Mouse (Mus musculus) heart, adult 8-10 months (tissue): Measurements from ENCODE around the gene Cog7. TPM values are rescaled to one million over a fixed set of nuclear protein-coding genes. Genes with fewer than 3 reads are reported as not detected.
A peak's percentile ranks its signal among the peaks of the same experiment; 100 is the strongest.

ENCODE experiments used
- DNase-seq: peaks from one replicate; pipeline ENCODE4 v3.0.0; 2022; ENCODE audit warnings: low spot score
- total RNA-seq, 4 experiments: library from RNA; stranded (reverse); gene quantifications; 2 replicates each; pipeline ENCODE4 v1.2.4; 2022

The Cog7 gene
- total RNA-seq, 4 experiments from 2014 or later, result 19.1 to 20.6 (median 20.1) TPM

DNA sequence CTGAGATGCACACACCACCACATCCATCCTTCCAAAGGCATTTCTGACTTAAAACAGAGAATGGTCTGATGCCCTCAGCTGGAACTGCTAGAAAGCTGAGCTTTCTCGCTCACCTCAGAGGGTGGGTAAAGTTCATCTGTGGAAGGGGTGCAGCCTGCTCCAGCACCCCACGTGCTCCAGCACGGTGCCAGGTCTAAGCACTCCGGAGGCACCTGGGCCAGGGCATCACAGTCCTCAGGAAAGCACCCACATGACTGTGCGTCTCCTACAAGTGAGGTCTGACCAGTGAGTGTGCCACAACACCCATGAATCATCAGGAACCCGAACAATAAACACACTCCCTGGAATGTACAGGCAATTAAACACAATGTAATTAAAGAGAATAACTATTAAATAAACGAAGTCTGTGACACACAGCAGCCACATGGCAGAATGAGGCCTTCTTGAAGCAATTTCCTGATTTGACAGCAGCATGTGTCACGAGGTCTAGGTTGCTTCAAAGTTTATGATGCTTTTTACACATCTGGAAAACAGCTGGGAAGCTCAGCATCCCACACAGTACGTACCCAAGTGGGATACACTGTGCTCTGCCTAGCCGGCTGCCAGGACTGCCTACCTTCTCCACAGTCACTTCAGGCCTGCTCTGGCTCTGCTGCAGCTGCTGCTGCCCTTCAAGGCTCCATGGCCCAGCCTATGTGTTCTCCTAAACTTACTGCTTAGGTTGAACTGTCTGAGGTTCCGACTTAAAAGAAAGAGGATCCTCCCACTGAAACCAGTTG lies 26.4 kb downstream of the Cog7 start:
- no peak for DNase-seq

DNA sequence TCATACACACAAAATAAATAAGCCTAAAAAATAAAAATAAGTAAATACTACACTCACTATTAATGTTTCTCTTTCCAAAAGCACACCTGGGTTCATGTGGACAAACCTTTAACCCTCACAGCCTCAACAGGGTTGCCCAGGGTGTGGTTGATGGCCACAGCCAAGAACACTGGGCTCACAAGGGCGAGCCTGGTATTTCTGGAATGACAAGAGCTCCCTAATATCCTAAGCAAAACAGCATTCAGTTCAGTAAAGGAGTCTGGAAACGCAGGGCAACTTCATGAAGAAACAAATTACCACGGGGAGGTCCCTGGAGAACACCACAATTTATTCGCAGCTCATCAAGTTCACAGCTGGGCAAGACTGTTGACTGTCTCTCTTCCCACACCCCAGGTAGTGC lies 34.0 kb downstream of the Cog7 start:
- DNase-seq, result no peak

DNA sequence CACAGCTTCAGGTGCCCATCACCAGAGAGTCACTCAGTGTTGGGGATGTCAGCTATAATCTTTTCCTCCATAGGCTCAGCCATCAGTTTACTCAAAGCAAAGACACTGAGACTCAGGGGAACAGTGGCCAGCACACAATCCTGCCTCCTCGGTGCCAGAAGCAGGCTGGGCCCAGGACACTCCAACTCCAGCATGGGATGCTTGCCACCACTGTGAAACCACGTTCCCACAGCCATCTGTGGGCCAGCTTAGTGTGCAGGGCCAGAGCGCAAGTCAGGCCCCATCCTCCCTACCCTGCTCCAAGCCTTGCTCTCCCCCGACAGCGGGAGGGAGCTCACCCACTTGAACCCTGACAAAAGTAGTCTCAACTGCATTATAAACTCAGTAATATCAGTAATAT lies 35.3 kb downstream of the Cog7 start:
- no peak for DNase-seq

DNA sequence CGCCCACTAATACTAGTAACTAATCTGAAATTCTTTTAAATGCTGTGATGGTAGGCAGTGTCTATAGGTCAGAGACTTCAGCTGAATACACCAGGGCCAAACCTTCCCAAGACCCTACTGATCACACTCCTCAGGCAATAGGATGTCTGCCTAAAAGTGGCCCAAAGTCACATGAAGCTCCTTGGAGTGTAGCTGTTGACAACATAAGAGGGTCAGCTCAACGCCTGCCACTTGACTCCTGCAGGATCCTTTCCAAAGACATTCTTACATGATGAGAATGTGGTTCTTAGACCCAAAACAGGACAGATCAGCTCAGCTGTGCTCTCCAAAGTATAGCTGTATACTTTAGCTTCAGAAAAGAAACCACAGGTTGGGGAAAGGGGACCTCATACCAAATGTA lies 39.1 kb downstream of the Cog7 start:
- DNase-seq, result no peak

DNA sequence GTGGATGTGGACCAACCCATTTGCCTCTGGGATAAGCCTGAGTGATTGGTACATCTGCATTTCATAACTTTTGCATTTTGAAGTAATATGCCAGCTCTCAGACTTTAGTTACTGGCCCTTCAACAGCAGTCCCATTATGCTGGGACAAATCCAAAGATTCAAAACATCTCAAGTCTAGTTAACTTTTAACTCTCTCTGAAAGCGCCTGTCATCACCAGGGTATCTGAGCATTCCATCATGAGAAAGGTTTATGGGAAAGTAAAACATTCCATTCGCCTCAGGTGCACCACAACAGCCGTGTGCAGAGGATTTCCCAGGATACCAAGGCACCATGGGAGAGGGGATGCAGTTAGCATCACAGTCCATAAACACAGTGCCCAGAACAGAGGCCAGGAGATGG lies 39.9 kb downstream of the Cog7 start:
- no peak for DNase-seq

DNA sequence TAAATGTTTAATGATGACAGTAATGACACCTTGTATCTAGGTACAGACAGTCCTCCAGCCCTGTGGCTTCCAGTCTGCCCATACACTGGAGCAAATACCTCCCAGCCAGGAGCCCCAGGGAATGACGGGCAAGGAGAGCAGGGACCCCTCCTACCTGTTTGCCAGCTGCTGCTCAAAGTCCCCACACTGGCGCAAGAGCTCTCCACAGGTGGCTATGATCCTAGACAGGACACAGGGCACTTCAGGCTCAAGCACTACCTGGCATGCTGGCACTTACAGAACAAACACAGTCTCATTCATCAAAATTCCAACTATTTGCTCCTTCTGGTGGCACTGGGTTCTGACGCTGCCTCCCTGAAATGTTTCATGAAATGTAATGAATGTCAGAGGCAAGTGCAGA lies 40.5 kb downstream of the Cog7 start:
- DNase-seq, result no peak

DNA sequence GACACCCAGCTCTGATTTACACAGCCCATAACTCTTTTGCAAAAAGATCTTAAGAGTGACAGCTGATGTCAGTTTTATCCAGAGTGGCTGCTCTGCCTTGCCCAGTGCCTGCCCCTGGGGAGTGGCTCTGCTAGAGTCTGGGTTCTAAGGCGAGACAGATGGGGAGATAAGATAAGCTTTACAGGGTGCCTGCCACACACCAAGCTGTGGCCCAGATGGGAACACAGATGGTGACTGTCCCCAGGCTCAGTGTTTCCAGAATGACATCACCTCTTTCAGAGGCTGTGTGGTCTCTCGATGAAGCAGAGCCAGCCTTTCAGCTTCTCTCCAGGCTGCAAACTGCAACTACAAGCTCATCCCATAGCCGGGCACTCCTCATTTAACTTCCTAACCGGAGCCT lies 41.8 kb downstream of the Cog7 start:
- no peak for DNase-seq

DNA sequence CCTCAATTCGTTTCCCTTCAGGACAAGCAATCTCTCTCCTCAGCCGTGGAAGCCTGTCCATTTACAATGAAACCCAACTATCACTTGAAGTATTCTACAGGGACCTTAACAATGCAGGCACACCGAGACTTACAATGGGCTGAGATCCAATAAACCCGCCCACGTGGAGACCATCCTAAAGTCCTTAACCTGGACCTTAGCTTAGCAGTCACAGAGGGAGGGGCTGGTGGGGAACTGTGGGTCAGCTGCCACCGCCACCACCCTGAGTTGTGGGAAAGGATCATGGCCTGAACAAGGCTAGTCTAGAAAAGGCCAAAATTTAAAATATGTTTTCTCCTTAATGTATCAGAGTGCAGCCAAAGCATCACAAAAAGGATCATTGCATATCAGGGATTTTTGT lies 42.3 kb downstream of the Cog7 start:
- DNase-seq, result no peak

DNA sequence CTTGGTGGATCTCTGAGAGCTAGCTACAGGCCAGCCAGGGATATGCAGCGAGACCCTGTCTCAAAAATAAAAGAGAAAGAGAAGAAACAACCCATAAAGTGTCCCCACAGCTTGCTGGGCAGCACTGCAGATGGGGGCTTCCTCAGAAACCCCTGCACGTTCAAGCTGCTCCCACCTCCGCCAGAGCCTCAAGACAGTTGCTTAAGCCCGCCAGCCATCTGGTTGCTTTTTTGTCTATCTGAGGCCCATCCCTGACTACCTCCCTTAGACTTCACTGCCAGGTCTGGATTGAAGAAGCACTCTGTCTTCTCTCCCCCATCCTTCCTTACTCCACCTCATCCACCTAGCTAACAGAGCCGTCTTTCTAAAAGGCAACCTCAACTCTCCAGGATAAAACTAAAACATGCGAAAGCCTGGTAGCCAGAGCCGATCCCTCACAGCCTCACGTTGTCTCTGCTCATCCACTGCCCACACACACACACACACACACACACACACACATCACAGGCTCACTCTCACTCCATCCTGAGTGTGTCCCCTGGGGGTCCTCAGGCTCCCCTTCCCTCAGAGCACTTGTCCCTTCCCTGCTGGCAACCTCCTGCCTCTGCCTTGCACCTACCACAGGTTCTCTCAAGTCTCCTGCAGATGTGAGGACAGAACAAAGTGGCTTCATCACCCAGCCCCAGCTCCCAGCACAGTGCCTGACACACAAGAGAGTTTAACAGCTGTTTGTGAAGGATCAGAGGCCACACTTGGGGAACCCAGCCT lies 43.2 kb downstream of the Cog7 start:
- DNase-seq, result no peak

DNA sequence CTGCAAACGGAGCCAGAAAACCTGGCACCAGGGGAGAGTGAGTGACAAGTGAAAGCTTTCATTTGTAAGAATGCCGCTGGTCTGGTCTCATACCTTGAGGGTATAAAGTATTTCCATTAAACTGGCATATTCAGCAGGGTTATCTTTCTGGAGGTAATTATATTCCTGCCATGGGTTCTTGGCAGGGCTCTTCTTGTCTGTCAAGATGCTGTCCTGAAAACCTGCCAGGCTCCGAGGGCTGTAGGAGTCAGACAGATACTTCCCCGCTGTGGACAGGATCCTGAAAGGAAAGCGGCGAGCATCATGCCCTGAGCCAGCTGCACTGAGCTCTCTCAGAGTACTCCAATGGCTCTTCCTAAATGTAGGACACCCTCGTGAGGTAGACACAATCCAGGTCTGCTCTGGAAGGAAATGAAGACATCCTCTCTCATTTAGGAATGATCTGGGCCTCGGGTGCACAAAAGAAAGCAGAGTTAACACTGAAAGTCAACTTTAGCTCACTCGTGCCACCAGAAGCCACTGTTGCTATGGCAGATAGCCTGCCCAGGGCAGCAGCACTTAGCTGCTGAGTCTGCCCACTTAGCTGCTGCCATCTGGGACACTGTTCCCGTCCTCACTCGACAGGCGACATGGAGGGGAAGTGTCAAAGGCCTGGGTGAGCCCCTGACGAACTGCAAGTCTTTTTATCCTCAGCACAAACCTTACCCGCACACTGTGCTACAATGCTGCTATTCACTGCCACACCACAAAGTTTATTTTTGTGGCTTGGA lies 44.5 kb downstream of the Cog7 start:
- no peak for DNase-seq

DNA sequence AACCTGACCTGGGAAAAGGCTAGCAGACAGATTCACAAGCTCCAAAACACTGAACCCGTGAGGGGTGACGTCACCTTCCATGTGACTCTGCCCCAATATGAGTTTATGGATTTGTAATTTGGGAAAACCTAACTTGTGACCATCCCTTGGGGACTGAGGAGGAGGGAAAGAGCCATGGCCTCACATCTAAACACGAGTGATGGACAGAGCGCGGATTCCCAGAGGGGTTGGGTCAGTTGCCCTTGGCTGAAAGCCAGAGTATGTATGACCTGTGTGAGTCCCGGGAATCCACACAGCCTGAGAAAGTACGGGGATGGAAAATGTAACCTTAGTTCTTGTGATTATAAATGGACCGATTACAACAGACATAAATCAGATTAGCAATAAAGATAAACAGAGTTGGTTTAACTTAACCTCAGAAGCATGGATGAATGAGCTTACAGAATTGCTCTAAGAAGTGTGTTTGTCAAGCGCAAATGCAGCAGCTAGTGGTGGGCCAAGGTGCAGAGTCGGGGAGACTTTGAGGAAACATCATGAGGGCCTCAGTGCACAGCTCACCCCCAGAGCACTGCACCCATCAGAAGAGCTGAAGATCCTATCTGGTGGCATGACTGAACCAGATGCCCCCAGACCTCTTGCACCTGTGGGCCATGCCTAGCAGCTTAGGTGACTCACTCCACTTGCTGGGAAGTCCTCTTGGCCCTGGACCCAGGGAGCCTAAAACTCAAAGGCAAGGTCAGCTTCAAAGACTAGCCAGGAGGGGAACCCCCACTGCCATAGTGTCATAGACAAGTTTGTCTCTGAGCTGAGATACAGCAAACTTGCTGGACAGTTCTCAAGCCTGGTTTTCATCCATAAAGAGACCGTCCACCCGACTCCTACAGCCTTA lies 45.4 kb downstream of the Cog7 start:
- DNase-seq, result peak; percentile 67

DNA sequence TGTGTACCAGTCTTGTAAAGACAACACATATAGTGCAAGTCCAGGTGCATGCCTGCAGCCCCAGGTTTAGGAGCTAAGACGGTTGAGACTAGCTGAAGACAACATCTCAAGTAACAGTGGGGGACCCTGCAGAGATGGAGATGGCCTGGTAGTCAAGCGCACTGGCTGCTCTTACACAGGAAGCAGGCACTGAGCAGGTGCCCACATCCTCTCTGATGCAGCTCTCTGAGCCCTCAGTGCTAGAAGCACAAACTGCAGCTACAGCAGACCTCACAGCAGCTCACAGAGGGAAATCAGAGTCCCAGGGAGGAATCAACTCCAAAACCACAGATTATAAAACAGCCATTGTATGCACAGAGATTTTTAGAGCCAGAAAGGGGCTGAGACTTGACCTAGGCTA lies 47.2 kb downstream of the Cog7 start:
- no peak for DNase-seq

DNA sequence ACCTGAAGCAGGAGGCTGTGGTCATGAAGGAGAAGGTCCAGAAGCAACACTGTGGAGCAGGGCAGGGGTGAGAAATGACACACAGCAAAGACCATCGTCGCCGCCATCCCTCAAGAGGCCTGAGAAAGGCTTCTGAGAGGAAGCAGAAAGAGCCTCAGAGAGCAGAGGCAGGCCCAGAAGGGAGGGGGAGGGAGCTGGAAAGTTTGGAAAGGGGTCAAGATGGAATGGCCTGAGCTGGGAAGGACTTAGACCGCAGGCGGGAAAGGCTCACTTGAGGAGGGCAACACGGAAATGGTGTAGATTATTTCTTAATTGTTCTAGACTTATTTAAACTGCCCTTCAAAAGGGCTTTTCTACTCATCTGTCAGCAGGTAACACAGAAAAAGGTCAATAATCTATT lies 47.8 kb downstream of the Cog7 start:
- DNase-seq, result peak; percentile 11

DNA sequence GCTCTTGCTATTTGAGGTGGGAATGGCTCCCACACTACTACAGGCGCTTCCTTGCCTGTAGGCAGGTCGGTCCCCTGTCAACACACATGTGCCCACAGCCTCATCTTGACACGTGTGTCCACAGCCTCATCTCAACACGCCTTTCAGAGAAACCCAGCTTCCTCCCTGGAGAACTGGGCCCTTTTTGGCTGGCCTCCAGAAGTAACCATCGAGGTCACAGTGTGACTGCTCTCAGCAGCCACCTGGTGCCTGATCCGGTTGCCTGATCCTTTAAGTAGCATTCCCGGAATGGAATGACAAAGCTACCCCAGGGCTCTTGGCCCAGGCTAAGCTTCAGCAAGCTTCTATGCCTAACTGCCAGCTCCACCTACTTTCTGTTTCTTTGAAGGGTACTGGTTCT lies 50.3 kb downstream of the Cog7 start:
- DNase-seq, result no peak

DNA sequence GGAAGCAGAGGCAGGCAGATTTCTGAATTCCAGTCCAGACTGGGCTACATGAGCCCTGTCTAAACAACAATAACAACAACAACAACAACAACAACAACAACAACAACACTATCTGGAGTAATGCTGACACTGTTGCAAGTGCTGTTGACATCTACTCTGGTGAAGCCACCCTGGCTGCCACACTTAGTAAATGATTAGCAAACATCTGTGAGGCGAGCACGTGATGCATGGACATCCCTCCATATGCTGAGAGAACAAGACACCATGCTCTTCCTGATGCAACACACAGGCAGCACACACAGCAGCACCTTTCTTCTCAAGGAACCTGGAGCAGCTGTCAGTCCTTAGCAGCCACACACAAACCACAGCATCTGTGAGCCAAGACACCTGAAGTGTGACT lies 53.6 kb downstream of the Cog7 start:
- DNase-seq, result no peak

DNA sequence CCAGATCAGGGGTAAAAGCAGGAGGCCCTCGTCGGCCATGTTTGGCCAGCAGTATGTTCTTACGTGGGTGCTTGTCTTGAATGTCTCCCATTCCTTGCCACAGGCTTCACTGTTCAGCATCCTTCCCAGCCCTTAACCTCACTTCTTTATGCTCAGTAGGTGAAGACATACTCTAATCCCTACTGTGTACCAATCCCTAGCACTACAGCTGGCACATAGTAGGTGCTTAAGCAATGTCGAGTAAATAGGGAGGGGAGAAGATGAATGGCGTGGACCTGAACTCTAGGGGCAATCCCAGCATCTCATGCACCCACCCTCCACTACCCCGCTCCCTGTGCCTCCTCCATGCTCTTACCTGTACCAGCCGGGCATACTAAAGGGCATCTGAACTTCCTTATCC lies 57.1 kb downstream of the Cog7 start:
- DNase-seq, result no peak

DNA sequence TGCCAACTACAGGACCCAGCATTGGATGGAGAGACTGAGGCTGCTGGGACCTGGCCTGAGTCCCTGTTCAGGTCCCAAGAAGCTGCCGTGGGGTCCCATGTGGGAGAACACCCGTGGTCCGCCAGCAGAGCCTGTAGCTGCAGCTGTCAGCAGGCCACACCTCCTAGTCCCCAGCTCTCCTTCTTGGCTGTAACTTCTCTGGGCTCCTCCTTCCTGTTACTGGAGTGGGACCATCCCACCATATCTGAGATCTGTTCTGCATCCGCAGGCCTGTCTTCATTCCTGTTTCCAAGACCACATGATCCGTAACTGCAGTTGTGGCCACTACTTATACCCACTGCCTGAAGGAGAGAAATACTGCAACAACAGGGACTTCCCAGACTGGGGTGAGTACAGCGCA lies 67.6 kb downstream of the Cog7 start:
- DNase-seq, result no peak

DNA sequence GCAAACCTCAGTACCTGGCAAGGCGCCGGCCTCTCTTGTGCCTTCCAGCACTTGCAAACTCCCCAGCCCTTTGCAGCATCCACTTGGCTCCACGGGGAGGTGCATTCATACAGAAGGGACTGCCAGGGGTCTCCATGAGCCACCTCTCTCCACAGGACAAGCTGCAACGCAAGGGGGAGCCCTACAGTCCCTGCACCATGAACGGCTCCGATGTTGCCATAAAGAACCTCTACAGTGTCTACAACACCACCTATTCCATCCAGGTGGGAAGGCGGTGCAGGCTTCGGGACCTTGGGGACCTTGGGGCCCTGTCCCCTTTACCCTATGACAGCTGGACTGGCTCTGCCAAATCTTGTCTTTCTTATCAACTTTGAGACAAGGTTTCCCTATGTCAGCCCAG lies 69.3 kb downstream of the Cog7 start:
- no peak for DNase-seq

DNA sequence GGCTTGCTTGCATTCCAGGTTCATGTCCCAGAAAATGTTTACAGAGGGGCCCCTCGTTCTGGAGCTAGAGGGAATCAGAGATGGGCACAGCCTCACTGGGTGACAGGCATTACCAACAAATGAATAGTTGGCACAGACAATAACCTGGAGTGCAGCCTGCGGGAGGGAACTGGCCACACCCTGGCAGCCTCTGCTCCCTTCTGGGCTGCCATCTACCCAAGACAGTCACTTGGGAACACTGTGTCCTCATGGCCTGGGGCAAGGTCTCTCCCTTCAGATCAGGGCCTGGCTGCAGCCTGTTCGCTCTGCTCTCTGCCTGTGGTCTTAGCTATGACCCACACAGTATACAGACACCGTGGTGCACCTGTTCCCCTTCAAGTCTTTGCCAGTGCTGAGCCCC lies 74.6 kb downstream of the Cog7 start:
- no peak for DNase-seq

DNA sequence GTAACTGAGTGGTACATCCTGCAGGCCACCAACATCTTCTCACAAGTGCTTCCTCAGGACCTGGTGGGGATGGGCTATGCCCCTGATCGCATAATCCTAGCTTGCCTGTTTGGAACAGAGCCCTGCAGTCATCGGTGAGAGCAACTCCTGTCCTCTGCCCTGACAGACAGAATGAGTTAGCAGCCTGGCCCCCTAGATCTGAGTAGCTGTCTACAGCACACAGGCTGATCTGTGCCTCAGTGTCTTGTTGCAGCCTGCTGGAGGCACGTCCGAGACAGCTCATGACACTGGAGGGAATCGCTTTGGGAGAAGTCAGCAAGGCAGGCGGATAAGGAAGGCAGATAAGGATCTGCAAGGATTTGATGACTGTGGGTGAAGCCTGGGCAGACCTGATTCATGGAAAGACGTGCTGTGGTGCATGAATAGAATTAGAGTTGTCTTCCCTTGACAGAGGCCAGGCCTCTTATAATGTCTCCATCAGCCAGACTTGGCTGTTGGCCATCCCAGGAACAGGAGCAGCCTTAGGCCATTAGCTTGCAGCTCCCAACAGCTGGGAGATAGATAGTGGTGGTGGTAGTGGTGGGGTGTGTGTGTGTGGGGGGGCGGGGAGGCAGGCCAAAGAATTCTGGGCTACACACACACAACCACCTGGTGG lies 78.6 kb downstream of the Cog7 start:
- DNase-seq, result no peak

DNA sequence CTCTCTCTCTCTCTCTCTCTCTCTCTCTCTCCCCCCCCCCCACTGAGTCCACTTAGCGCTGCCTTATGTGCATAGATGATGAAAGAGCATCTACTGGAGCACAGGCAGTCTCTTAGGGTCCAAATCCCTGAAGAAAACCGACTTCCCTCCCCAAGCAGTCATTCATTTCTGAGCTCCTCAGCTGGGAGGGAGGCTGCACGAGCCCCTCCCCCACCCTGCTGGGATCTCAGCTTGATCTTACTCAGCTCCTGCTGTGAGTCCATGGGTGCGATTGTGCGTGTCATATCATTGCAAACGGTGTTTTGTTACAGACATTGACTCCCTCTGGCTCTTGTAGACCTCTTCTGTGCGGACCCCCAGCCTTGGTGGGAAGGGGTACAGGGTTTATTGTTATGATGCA lies 81.6 kb downstream of the Cog7 start:
- DNase-seq, result no peak
